Mouse (Mus musculus) bone marrow macrophage, adult 2 months (primary cell): ENCODE data around the gene Ubr2.
A peak's percentile ranks its signal among the peaks of the same experiment; 100 is the strongest.

Source experiments
- CTCF ChIP-seq: IDR thresholded peaks from 2 replicates; pipeline ENCODE4 v1.5.1; 2012; ENCODE audit warnings: low read depth, mild to moderate bottlenecking, low read length, moderate library complexity
- POLR2A ChIP-seq: IDR thresholded peaks from 2 replicates; pipeline ENCODE4 v1.6.1; 2012; ENCODE audit warnings: mild to moderate bottlenecking, low read depth, low read length, borderline replicate concordance

- TF ChIP-seq POLR2A (no peak), CTCF (peak; percentile 70)
Measured at GRCm38 (mm10) chr17:46903876-46904490, 106.4 kb downstream of the Ubr2 start.
